Mouse (Mus musculus): ENCODE data around the gene Fancc. TPM values are rescaled to one million over a fixed set of nuclear protein-coding genes. Genes with fewer than 3 reads are reported as not detected.

The Fancc gene
- total RNA-seq, 2 experiments from 2014 or later: 7.8 to 8.3 TPM

DNA sequence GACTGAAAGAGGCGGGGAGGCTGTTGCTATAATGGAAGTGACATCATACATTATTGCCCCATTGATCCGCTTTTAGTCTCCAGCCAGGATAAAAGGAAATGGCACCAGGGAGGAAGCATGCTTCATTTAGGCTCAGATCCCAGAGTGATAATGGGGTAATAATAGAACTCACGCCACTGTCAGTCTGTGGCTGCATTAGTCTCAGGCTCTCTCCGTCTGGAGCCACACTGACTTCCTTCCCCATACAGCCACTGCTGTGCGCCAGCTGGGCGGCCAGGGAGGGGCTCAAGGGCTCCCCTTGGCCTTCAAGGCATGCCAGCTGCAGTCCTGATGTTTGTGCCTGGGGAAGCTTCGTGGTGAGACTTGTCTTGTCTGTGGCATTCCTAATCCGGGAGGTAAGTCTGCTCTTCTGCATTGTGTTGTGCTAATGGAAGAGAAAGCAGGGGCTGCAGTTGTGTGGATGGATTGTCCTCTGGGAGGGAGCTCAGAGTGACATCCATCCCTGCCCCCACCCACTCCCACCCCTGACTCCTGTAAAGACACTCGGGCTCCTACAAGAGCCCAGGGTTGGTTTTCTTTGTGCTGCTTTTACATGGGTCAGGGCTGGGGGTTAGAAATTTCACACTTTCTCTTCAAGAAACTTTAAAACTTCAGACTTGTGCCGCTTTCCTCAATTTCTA is 218.1 kb downstream of the Fancc start:
- Histone ChIP-seq H3K27ac (peak overlapping the region; percentile 60; the same call in 1 of the 2 replicates), H3K4me3 (no peak overlapping the region)
- no peak for TF ChIP-seq CTCF (IDR thresholded peaks at IDR 0.05)
- intact Hi-C loops (cut with DNase I): no loop called here
- no peak for DNase-seq (ENCODE audit: extremely low spot score in 1 of 2, low spot score in 2 of 2)

DNA sequence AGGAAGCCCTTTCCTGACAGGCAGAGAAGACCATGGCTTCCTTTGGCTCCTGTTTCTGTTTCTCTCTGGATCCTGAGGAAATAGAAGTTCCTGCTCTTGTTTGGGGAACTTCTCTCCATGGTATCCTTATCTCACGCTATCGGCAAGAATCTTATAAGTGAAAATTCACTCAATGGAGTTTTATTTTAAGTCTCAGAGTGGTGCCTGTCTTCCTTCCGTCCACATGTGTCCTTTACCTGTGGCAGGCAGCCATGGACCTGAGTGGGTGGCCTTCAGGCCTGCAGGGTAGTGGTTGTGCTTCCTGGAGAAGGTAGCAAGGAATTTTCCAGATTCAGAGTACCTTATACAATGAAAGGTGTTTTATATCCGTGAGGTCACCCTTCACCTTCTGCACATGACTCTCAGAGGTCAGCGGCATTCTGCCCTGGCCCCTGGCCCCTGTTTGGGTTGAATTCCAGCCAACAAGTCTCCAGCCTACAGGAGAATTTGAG is 218.9 kb downstream of the Fancc start:
- H3K4me3 ChIP-seq: no peak overlapping the region
- no peak for TF ChIP-seq CTCF (IDR thresholded peaks at IDR 0.05)
- peak overlapping the region; percentile 60 for H3K27ac ChIP-seq
- intact Hi-C loops (cut with DNase I): no loop called here
- DNase-seq (ENCODE audit: extremely low spot score in 1 of 2, low spot score in 2 of 2): no peak

DNA sequence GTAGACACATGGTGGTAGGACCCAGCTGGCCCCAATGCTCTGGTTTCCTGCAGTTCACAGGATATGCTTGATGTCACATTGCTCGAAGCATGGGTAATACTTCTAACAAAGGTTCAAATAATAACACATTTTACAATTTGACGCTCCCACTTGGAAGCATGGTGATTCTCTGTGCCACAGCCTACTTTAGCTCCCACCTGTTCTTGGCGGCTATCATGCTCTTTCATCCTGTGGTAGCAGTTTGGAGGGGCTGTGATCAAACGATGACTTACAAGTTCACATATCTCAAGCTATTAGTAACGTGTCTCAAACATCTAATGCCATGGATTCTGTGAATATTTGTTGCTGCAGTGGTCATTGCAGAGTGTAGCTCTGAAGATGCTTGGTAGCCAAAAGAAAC is 219.8 kb downstream of the Fancc start:
- Histone ChIP-seq H3K27ac (no peak overlapping the region), H3K4me3 (no peak overlapping the region)
- DNase-seq (ENCODE audit: extremely low spot score in 1 of 2, low spot score in 2 of 2): no peak
- intact Hi-C loops (cut with DNase I): no loop called here
- TF ChIP-seq CTCF (IDR thresholded peaks at IDR 0.05): no peak

DNA sequence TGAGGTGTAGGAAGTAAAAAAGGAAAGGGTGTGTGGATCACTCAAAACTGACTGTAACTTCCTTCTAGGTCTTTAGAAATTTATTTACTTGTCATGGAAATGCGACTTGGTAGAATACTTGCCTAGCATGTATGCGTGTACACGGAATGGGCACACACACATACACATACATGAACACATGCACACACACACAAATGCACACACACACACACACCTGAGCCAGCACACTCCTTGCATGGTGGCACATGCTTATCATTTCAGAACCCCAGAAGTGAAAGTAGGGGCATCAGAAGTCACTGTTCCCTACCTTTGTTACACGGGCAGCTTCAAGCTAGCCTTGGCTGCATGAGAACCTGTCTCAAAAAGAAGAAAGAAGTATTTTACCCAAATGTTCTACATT is 220.7 kb downstream of the Fancc start:
- DNase-seq (ENCODE audit: extremely low spot score in 1 of 2, low spot score in 2 of 2): no peak
- no peak for TF ChIP-seq CTCF (IDR thresholded peaks at IDR 0.05)
- Histone ChIP-seq H3K4me3 (no peak overlapping the region), H3K27ac (no peak overlapping the region)
- intact Hi-C loops (cut with DNase I): no loop called here

DNA sequence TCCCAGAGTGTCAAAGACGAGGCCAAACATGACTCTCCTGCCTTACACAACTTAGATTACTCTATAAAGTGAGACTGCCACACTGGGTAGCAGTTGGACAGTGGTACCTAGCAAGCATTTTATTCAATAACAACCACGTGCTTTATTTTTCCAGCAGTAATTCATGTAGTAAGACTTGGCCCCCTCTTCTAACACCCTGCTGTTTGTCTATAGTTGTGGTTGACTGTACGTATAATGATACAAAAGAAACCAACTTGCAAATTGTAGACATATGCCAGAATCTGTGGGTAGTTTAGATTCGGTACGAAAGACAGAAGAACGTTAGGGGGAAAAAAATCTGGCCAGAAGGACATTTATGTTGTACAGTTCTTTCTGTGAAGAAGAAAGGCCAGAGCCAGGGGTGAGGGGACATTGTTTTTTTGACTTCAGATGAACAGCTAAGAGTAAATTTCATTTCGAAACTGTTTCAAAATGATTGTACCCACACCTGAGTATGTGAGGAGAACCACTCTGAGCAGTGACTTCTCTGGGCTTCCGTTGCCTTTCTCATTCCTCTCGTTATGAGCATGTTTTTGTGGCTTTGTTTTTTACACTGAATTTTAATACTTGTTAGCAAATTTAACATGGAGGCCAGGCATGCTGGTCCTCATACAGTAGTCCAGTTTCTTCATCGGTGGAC is 222.5 kb downstream of the Fancc start:
- DNase-seq (ENCODE audit: extremely low spot score in 1 of 2, low spot score in 2 of 2): no peak
- intact Hi-C loops (cut with DNase I): no loop called here
- TF ChIP-seq CTCF (IDR thresholded peaks at IDR 0.05): no peak
- peak overlapping the region; percentile 15; the same call in 1 of the 2 replicates for H3K27ac ChIP-seq
- H3K4me3 ChIP-seq: no peak overlapping the region; the same call in 1 of the 2 replicates

DNA sequence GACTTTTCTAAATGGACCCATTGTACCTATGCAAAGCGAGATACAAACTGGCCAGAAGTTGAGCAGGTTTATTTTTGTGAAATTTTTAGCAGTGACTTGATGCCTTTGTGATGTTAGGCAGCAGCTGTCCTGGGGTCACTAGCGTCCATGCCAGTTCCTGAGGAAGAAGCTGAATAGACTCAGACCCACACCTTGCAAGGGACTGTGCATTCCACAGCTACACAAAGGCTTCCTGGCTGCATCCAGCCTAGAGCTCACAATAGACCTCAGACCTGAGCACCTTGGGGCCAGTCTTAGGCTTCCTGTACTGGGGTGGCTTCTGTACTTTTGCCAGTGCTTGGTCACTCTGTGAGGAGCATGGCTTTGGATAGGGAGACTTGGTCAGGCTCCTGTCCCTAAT is 223.2 kb downstream of the Fancc start:
- no peak for TF ChIP-seq CTCF (IDR thresholded peaks at IDR 0.05)
- no peak for DNase-seq (ENCODE audit: extremely low spot score in 1 of 2, low spot score in 2 of 2)
- intact Hi-C loops (cut with DNase I): no loop called here
- Histone ChIP-seq H3K27ac (no peak overlapping the region), H3K4me3 (peak overlapping the region; percentile 16)

DNA sequence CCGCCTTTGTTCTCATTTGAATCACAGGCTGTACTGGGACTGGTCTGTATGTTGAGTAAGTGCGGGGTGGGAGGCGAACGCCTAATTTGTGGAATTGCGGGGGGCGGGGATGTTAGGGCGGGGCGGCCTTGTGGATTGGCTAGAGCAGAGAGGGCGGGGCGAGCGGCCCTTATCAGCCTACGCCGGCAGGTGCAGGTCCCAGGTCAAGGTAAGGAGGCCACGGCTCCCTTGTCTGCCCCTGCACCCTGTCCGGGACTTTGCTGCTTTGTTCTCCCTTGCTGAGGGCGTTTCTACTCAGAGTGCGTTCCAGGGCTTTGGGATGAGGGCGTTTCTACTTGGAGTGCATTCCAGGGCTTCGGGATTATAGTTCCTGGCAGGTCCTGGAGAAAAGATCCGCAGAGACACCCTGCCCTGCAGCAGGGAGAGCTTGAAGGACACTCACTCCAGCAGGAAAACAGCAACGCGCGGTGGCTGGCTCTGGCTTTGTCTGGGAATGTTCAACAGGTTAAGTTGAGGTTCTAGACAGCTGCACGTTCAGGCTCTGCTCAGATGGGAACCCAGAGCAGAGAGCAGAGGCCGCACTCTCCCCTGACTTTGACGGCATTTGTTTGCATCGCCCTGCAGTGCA is 224.4 kb downstream of the Fancc start:
- Histone ChIP-seq H3K27ac (peak overlapping the region; percentile 66), H3K4me3 (peak overlapping the region; percentile 38)
- DNase-seq (ENCODE audit: extremely low spot score in 1 of 2, low spot score in 2 of 2): no peak
- intact Hi-C loops (cut with DNase I): no loop called here
- no peak for TF ChIP-seq CTCF (IDR thresholded peaks at IDR 0.05)

DNA sequence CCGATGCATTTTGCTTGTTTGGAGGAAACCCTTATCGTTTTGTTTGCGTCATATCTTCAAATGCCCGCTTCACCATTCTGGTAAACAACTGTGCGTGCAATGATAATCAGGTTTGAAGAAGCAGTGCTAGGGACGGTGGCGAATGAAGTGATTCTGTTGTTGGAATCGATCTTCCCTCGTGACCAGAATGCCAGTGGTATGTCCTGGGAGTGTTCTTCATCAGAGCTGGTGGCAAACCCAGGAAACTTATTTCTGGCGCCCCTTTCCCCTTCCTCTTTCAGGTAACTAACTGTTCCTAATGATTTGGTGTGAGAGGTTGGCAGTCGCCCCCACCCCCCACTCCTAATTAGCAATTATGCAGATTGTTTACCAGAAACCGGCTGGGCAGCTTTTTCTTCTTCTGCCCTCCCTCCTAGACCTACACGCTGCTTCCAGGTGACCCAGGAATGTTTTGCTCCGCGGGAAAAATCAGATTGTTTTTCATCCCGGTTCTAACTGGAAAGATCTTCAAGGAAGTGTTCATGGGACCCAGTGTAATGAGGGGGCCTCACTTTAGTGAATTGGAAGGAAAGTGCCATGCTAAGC is 225.0 kb downstream of the Fancc start:
- intact Hi-C loops (cut with DNase I): no loop called here
- TF ChIP-seq CTCF (IDR thresholded peaks at IDR 0.05): no peak
- no peak overlapping the region; the same call in 1 of the 2 replicates for H3K27ac ChIP-seq
- H3K4me3 ChIP-seq: peak overlapping the region; percentile 38
- no peak for DNase-seq (ENCODE audit: extremely low spot score in 1 of 2, low spot score in 2 of 2)

DNA sequence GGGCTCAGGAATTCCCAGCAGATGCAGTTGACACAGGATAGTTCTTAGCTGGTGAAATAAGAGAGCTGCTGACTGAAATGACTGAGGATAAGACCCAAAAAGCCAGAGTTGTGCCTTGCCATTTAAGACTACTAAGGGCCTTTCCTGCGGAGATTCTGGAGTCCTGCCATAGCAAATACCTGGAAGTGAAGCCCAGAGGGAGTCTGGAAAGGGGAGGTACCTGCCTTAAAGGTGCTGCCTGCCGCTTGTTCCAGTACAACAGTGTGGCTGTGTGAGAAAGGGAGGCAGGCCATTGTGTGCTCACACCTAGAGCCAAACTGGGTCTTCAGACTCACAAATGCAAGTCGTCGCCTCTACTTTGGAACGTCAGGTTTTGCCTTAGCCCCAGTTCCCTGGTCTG is 226.9 kb downstream of the Fancc start:
- no peak for DNase-seq (ENCODE audit: extremely low spot score in 1 of 2, low spot score in 2 of 2)
- intact Hi-C loops (cut with DNase I): no loop called here
- no peak for TF ChIP-seq CTCF (IDR thresholded peaks at IDR 0.05)
- H3K4me3 ChIP-seq: no peak overlapping the region
- H3K27ac ChIP-seq: no peak overlapping the region

DNA sequence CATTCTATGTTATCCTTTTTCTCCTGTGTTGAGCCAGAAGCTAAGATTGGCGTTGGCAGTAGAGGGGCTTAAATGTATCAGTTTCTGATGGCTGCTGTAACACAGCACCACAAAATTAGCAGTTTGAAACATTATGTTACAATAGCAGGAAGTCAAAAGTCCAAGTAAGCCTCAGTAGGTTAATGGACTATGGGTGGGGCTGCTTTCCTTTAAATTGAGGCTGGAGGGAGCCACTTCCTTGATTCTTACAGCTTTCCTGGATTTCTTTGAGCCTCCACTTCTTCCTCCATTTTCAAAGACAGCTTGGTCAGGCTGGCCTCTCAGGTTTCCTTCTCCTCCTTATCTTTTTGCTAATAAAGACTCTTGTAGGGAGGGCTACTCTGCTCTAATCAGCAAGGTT is 228.3 kb downstream of the Fancc start:
- DNase-seq (ENCODE audit: extremely low spot score in 1 of 2, low spot score in 2 of 2): no peak
- no peak overlapping the region for H3K4me3 ChIP-seq
- intact Hi-C loops (cut with DNase I): no loop called here
- H3K27ac ChIP-seq: no peak overlapping the region
- no peak for TF ChIP-seq CTCF (IDR thresholded peaks at IDR 0.05)

DNA sequence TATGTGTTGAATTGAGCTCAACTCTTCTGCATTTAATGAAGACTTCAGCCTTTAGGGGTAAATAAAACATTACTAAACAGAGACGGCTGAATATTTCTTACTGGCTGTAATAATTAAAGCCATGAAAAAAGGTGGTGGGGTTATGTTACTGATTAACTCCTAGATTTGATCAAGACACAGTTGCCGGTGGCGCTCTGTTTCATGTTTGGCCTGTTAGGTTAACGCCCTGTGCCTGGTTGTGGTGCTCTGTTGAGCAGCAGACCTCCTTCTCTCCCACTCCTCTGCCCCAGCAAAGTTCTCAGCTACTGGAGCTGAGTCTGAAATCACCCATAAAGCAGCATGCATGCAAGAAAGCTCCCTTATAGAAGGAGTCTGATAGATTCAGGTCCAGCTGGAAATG is 228.7 kb downstream of the Fancc start:
- no peak for DNase-seq (ENCODE audit: extremely low spot score in 1 of 2, low spot score in 2 of 2)
- Histone ChIP-seq H3K4me3 (no peak overlapping the region), H3K27ac (no peak overlapping the region)
- intact Hi-C loops (cut with DNase I): no loop called here
- TF ChIP-seq CTCF (IDR thresholded peaks at IDR 0.05): no peak
